ENCODE assay signal across 11 mouse cellular contexts in the genomic region with DNA sequence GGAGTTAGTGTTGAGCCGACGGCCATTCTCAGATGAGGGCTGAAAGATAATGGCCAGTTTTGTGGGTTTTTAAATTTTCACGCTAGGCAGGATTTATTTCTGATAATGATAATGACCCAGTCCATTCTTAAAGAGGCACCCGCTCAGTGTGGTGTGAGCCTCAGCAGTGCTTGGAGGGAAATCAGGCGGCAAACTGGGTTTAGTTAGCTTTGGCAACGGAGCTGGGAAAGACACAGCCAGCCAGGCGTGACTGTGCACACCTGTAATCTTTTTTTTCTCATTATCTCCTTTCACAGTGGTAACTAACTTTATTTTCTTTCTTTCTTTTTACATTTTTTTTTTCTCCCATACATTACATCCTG. TPM values are rescaled to one million over a fixed set of nuclear protein-coding genes. Genes with fewer than 3 reads are reported as not detected.
DNase-seq lines count a peak whose midpoint lies in the region; ATAC-seq and TF ChIP-seq lines count a peak whose summit lies in the region.
"Had no signal": no experiment of that assay in that cellular context is flagged by ENCODE, and none has a peak within 500 bp of the region (broad histone marks: within the 10 kb centered on the region; RNA-seq: fewer than 3 reads in every experiment).

No protein-coding gene starts in this region.

- no peak for TF ChIP-seq POLR2A in kidney, adult 2 months (IDR thresholded peaks at IDR 0.05; ENCODE audit: low read depth, low read length)

- H3K4me3 ChIP-seq in kidney, adult 2 months (ENCODE audit: insufficient read depth, low read depth, low read length): no peak overlapping the region
- H3K4me3 ChIP-seq in embryonic facial prominence, embryonic 14.5 days (ENCODE audit: low read depth, low read length): no peak overlapping the region
- H3K4me3 ChIP-seq in midbrain, embryonic 10.5 days: peak overlapping the region; percentile 21; the same call in 1 of the 2 replicates
- H3K4me3 ChIP-seq: megakaryocyte, embryonic 14.5 days had no signal

- peak; percentile 16 for DNase-seq in embryo, embryonic 10.5 days (ENCODE audit: low spot score)
- no peak for DNase-seq in embryo, embryonic 10 days (ENCODE audit: low spot score)
- peak; percentile 3 for DNase-seq in kidney, adult 2 months
- no peak for DNase-seq in kidney, postnatal 14 days
- peak; percentile 39 for DNase-seq in embryonic facial prominence, embryonic 14.5 days (ENCODE audit: low spot score)
- DNase-seq in midbrain, embryonic 10.5 days (ENCODE audit: low spot score): no peak
- DNase-seq in ovary, postnatal 10 days (ENCODE audit: low spot score): no peak
- no peak for DNase-seq in right cerebral cortex, postnatal 36 days (ENCODE audit: low spot score in 2 of 2)
- DNase-seq: lung, adult 18-20 months; spleen, adult 18-20 months had no signal

- WGBS in kidney, adult 2 months: 39% methylated on average over 7 of the region's 7 CpGs
- 29% methylated on average over 7 of the region's 7 CpGs for WGBS in embryonic facial prominence, embryonic 14.5 days
- 49% methylated on average over 7 of the region's 7 CpGs for WGBS in midbrain, embryonic 10.5 days

- H3K27ac ChIP-seq in kidney, adult 2 months (ENCODE audit: insufficient read depth, low read depth, low read length): no peak overlapping the region
- peak overlapping the region; percentile 46; the same call in 1 of the 2 replicates for H3K27ac ChIP-seq in embryonic facial prominence, embryonic 14.5 days (replicated peaks; ENCODE audit: low read depth, low read length)
- H3K27ac ChIP-seq in midbrain, embryonic 10.5 days (replicated peaks): 0 out of 2 replicates have a peak overlapping the region, but pooled peaks have one; percentile 74

- no peaks in the 10 kb centered on the region for H3K36me3 ChIP-seq in kidney, adult 2 months (ENCODE audit: control insufficient read depth, insufficient read depth, low read length)
- no peaks in the 10 kb centered on the region for H3K36me3 ChIP-seq in embryonic facial prominence, embryonic 14.5 days (ENCODE audit: control insufficient read depth, insufficient read depth, low read length)
- no peaks in the 10 kb centered on the region for H3K36me3 ChIP-seq in midbrain, embryonic 10.5 days

- no peak for ATAC-seq in embryonic facial prominence, embryonic 14.5 days (ENCODE audit: low read depth)

- H3K9me3 ChIP-seq in embryonic facial prominence, embryonic 14.5 days (ENCODE audit: control insufficient read depth, low read length): peaks cover 4% of the 10 kb centered on the region; the same call in 1 of the 2 replicates
- H3K9me3 ChIP-seq in midbrain, embryonic 10.5 days (replicated peaks): peaks cover 10% of the 10 kb centered on the region; the same call in 1 of the 2 replicates

- no peaks in the 10 kb centered on the region for H3K27me3 ChIP-seq in kidney, adult 2 months (replicated peaks; ENCODE audit: control insufficient read depth, insufficient read depth, low read length)
- no peaks in the 10 kb centered on the region for H3K27me3 ChIP-seq in embryonic facial prominence, embryonic 14.5 days (replicated peaks; ENCODE audit: control insufficient read depth, insufficient read depth, low read length)
- no peaks in the 10 kb centered on the region for H3K27me3 ChIP-seq in midbrain, embryonic 10.5 days (ENCODE audit: low read depth, poor library complexity, severe bottlenecking)

- peak overlapping the region; percentile 23 for H3K4me2 ChIP-seq in embryonic facial prominence, embryonic 14.5 days (ENCODE audit: low read depth, low read length)

- no peak overlapping the region for H3K9ac ChIP-seq in embryonic facial prominence, embryonic 14.5 days (ENCODE audit: low read depth, low read length)

- no peak for TF ChIP-seq CTCF in kidney, adult 2 months (conservative IDR thresholded peaks at IDR 0.05; ENCODE audit: insufficient read depth, insufficient read length, low read depth, low read length)

- no peaks in the 10 kb centered on the region; the same call in 1 of the 2 replicates for H3K4me1 ChIP-seq in kidney, adult 2 months (ENCODE audit: control insufficient read depth, insufficient read depth, low read length)
- H3K4me1 ChIP-seq in embryonic facial prominence, embryonic 14.5 days (ENCODE audit: control insufficient read depth, insufficient read depth, low read length): peaks cover 16% of the 10 kb centered on the region; the same call in 1 of the 2 replicates
- H3K4me1 ChIP-seq in midbrain, embryonic 10.5 days: peaks cover 23% of the 10 kb centered on the region

RNA-seq across cellular contexts. Expression of a gene that starts 36.4 kb away (rescaled TPM):
- 0.14 and 0.56 TPM in 2 replicates for polyA plus RNA-seq in kidney, adult 2 months (2012; rRNA removed)
- 3.3 and 3.7 TPM in 2 replicates for polyA plus RNA-seq in embryonic facial prominence, embryonic 14.5 days (2014; fragmentation: Nextera tagmentation; extraction: Ambion mirVana)
- polyA plus RNA-seq in midbrain, embryonic 10.5 days (2016; fragmentation: Nextera tagmentation; extraction: Ambion mirVana): 0.75 and 2.0 TPM in 2 replicates

Comparison
In these comparisons a context has a peak if more than half of its experiments do, and no peak if none do; other contexts are left out.
1. DNase-seq: peak in embryo, embryonic 10.5 days (single experiment), kidney, adult 2 months (single experiment) and embryonic facial prominence, embryonic 14.5 days (single experiment); none in embryo, embryonic 10 days (single experiment), kidney, postnatal 14 days (single experiment), midbrain, embryonic 10.5 days (single experiment), ovary, postnatal 10 days (single experiment) and right cerebral cortex, postnatal 36 days (0 of 2).